Mouse (Mus musculus): ENCODE results near the gene Bub3. TPM values are rescaled to one million over a fixed set of nuclear protein-coding genes. Genes with fewer than 3 reads are reported as not detected.
A peak's percentile ranks its signal among the peaks of the same experiment; 100 is the strongest.

Gene Bub3
- 127 and 131 TPM in 2 replicates for total RNA-seq (2012; rRNA removed)

DNA sequence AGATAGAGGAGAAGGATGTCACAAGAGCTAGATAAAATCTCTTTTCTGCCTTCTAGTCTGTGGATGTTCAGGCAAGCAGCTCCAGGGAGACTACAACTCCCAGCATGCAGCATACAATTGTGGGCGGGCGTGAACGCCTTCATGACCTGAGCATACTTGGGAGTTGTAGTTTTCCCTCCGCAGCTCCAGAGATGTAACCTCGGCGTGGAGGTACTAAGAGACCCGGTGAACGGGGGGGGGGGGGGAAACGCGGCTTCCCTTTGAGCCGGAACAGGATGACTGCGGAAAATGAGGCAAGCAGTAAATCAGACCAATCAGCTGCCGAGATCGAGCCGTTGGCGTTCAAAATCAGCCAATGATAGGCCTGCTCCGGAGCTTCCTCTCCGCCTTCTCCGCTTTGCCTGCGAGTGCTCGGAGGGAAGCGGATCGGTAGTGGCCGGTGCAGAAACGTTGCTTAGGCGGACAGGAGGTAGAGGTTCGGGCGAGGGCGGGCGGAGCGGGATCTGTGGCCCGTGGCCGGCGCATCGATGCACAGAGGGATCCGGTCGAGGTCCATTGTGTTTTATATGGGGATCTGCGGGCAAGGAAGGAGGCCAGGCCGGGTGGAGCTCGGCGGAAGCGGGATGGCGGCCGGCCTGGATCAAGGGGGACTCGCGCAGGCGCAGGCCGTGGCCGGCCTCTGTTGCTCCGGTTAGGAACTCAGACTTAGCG lies at the start of gene Bub3:
TSS of gene Bub3 (plus strand) at position 237 of the 711 bp plus-strand sequence.
- H3K36me3 ChIP-seq (ENCODE audit: control insufficient read depth, insufficient read depth, low read length, poor library complexity, severe bottlenecking): peaks cover 23% of the 10 kb centered on the region
- H3K4me3 ChIP-seq (ENCODE audit: insufficient read depth in 1 of 2, low read depth in 1 of 2, low read length in 2 of 2, poor library complexity in 1 of 2, severe bottlenecking in 1 of 2): peak within 1 kb of the TSS; percentile 91 to 95
- DNase-seq (ENCODE audit: low read depth, low spot score): peak; percentile 90
- H3K9me3 ChIP-seq (ENCODE audit: control insufficient read depth, insufficient read depth, low read depth, low read length): no peaks in the 10 kb centered on the region
- peak; percentile 98 for TF ChIP-seq HCFC1 (IDR thresholded peaks at IDR 0.05; ENCODE audit: borderline replicate concordance, insufficient read depth, low read length)
- no peak for TF ChIP-seq MAFK (IDR thresholded peaks at IDR 0.05; ENCODE audit: insufficient read depth, low read depth, low read length)
- no peak for TF ChIP-seq ZNF384 (IDR thresholded peaks at IDR 0.05; ENCODE audit: low read depth, low read length)
- no peak for TF ChIP-seq ZC3H11A (IDR thresholded peaks at IDR 0.05; ENCODE audit: borderline replicate concordance, low read depth, low read length)
- peak; percentile 36; the same call in 1 of the 2 replicates for TF ChIP-seq CHD2 (IDR thresholded peaks at IDR 0.05; ENCODE audit: low read depth, low read length)
- H3K9ac ChIP-seq (ENCODE audit: insufficient read depth, low read depth, low read length, poor library complexity, severe bottlenecking): peak within 1 kb of the TSS; percentile 99
- peak within 1 kb of the TSS; percentile 64 for H3K27ac ChIP-seq (ENCODE audit: insufficient read depth, low read depth, low read length, poor library complexity, severe bottlenecking)
- in situ Hi-C loops (cut with MboI; ENCODE audit: low sequenced_read_pairs in 2 of 2, unreplicated experiment in 2 of 2): loop anchor here (10.0 kb wide), 1 partner anchor 1035 kb away; the partner anchor contains the start of gene Nkx1-2 (in 2 of the 2)
- peaks cover 0 to 4% of the 10 kb centered on the region in 2 experiments; a peak in 1 of 4 replicates for H3K4me1 ChIP-seq (ENCODE audit: control insufficient read depth in 2 of 2, insufficient read depth in 2 of 2, low read length in 2 of 2, poor library complexity in 1 of 2)

DNA sequence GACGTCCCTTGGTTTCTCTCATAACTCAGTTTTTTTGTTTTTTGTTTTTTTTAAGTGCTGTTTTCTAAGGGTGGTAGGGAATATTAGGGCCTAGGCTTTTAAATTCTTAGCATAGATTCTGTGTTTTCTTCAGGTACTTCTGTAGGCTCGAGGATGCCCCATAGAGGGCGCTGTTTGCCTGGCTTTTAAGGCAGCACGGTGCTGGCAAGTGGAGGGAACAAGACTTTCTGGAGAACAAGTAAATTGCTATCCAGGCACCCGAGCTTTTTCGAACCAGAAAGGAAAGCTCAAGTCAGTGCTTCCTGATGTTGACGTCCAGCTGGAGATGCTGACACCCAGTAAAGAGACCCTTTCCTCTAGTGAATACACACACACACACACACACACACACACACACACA lies 20.0 kb upstream of the Bub3 start:
- in situ Hi-C loops (cut with MboI; ENCODE audit: low sequenced_read_pairs in 2 of 2, unreplicated experiment in 2 of 2): loop anchor here (25.0 kb wide), 1 partner anchor 347 kb away; no protein-coding TSS in a partner anchor
- no peak for DNase-seq (ENCODE audit: low read depth, low spot score)
- Histone ChIP-seq H3K9me3 (ENCODE audit: control insufficient read depth, insufficient read depth, low read depth, low read length) (no peaks in the 10 kb centered on the region), H3K27ac (ENCODE audit: insufficient read depth, low read depth, low read length, poor library complexity, severe bottlenecking) (no peak overlapping the region), H3K36me3 (ENCODE audit: control insufficient read depth, insufficient read depth, low read length, poor library complexity, severe bottlenecking) (no peaks in the 10 kb centered on the region), H3K4me3 (ENCODE audit: insufficient read depth in 1 of 2, low read depth in 1 of 2, low read length in 2 of 2, poor library complexity in 1 of 2, severe bottlenecking in 1 of 2) (no peak overlapping the region), H3K9ac (ENCODE audit: insufficient read depth, low read depth, low read length, poor library complexity, severe bottlenecking) (no peak overlapping the region), H3K4me1 (ENCODE audit: control insufficient read depth in 2 of 2, insufficient read depth in 2 of 2, low read length in 2 of 2, poor library complexity in 1 of 2) (peaks cover 0 to 2% of the 10 kb centered on the region in 2 experiments; a peak in 1 of 4 replicates)
- TF ChIP-seq MAFK (IDR thresholded peaks at IDR 0.05; ENCODE audit: insufficient read depth, low read depth, low read length): no peak
- no peak for TF ChIP-seq CHD2 (IDR thresholded peaks at IDR 0.05; ENCODE audit: low read depth, low read length)
- no peak for TF ChIP-seq HCFC1 (IDR thresholded peaks at IDR 0.05; ENCODE audit: borderline replicate concordance, insufficient read depth, low read length)
- peak; percentile 78; the same call in 1 of the 2 replicates for TF ChIP-seq ZC3H11A (IDR thresholded peaks at IDR 0.05; ENCODE audit: borderline replicate concordance, low read depth, low read length)

DNA sequence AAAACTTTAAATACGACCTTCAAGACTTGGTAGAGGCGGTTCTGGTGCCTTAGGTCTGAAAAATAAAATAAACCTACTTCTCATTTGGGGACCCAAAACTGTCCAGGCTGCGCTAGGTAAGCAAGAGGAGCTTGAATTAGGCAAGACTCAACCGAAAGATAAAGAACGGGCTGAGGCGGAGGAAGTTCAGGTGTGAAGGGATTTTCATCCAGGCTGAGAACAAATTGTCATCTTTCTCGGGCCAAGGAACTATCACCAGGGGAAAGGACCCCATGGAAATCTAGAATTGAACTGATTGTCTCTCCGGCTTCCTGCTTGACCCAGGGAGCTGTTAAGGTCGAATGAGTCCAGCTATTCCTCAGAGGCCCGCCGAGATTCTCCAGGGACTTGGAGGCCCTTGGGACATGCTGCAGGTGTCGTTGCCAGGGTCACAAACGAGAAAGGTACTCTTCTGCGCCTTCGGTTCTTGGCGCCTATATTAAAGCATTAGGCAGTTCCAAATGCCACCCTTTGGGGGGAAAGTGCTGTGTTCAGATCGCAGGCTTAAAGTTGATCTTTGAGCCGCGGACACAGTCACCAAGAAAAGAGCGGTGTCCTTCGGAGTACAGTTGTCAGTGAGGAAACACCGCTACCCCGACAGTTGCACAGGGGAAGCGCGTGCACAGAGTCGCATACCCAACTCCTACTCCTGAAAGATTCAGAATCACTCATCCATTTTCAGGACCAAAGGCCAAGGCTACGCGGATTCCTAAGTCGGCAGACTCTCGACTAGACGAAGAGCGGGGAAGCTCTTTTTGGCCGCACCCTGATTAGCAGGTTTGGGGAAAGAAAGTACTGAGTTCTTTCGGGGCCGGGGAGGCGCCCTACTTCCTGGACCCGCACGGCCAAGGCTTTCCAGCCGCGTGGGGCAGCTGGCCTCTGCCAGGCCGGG lies 18.6 kb upstream of the Bub3 start:
- no peak for TF ChIP-seq HCFC1 (IDR thresholded peaks at IDR 0.05; ENCODE audit: borderline replicate concordance, insufficient read depth, low read length)
- TF ChIP-seq ZNF384 (IDR thresholded peaks at IDR 0.05; ENCODE audit: low read depth, low read length): no peak
- TF ChIP-seq MAFK (IDR thresholded peaks at IDR 0.05; ENCODE audit: insufficient read depth, low read depth, low read length): no peak
- TF ChIP-seq CHD2 (IDR thresholded peaks at IDR 0.05; ENCODE audit: low read depth, low read length): no peak
- TF ChIP-seq ZC3H11A (IDR thresholded peaks at IDR 0.05; ENCODE audit: borderline replicate concordance, low read depth, low read length): no peak
- no peaks in the 10 kb centered on the region for H3K36me3 ChIP-seq (ENCODE audit: control insufficient read depth, insufficient read depth, low read length, poor library complexity, severe bottlenecking)
- H3K4me3 ChIP-seq (ENCODE audit: insufficient read depth in 1 of 2, low read depth in 1 of 2, low read length in 2 of 2, poor library complexity in 1 of 2, severe bottlenecking in 1 of 2): peak overlapping the region; percentile 68 to 69
- no peak for DNase-seq (ENCODE audit: low read depth, low spot score)
- peaks cover 0 to 2% of the 10 kb centered on the region in 2 experiments; a peak in 1 of 4 replicates for H3K4me1 ChIP-seq (ENCODE audit: control insufficient read depth in 2 of 2, insufficient read depth in 2 of 2, low read length in 2 of 2, poor library complexity in 1 of 2)
- no peak overlapping the region for H3K9ac ChIP-seq (ENCODE audit: insufficient read depth, low read depth, low read length, poor library complexity, severe bottlenecking)
- in situ Hi-C loops (cut with MboI; ENCODE audit: low sequenced_read_pairs in 2 of 2, unreplicated experiment in 2 of 2): loop anchor here (25.0 kb wide), 1 partner anchor 346 kb away; no protein-coding TSS in a partner anchor
- H3K27ac ChIP-seq (ENCODE audit: insufficient read depth, low read depth, low read length, poor library complexity, severe bottlenecking): no peak overlapping the region
- H3K9me3 ChIP-seq (ENCODE audit: control insufficient read depth, insufficient read depth, low read depth, low read length): no peaks in the 10 kb centered on the region

DNA sequence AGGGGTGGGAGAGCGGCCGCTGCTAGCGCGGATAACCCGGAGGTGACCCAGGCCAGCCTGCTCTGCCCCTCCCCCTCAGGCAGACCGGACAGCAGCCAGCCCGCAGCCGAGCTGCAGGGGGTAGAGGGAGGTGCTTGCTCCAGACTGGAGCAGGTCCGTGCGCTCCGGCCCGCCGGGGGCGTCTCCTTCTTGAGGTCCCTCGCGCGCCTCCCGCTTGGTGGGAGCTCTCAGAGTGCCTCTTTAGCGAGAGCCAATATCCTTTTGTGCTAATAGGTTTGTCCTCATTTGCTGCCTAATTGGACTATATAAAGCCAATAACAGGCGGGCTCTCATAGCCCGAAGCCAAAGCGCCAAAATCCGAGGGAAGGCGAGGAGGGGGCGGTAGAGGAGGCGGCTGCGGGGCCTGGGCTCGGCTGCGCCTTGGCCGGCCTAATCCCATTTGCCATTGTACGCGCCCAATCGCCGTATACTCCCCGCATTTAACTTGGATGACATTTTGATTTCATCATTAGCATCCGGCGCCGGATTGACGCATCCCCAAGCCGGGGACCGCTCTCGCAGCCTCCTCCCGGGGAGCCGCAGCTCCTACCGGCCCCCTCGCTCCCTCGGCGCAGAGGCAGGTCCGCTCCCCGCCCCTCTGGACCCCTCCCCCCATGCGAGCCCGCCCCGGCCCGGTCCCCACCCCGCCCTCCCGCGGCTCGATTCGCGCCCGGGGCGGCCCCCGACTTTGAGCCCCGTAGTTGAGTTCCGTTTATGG lies 17.7 kb upstream of the Bub3 start, which contains the start of gene Hmx3:
TSS of gene Hmx3 (plus strand) at position 753 of the 757 bp plus-strand sequence.
- H3K4me1 ChIP-seq (ENCODE audit: control insufficient read depth in 2 of 2, insufficient read depth in 2 of 2, low read length in 2 of 2, poor library complexity in 1 of 2): peaks cover 0 to 2% of the 10 kb centered on the region in 2 experiments; a peak in 1 of 4 replicates
- H3K4me3 ChIP-seq (ENCODE audit: insufficient read depth in 1 of 2, low read depth in 1 of 2, low read length in 2 of 2, poor library complexity in 1 of 2, severe bottlenecking in 1 of 2): peak within 1 kb of the TSS; percentile 68 to 69
- H3K27ac ChIP-seq (ENCODE audit: insufficient read depth, low read depth, low read length, poor library complexity, severe bottlenecking): no peak within 1 kb of the TSS
- TF ChIP-seq ZNF384 (IDR thresholded peaks at IDR 0.05; ENCODE audit: low read depth, low read length): no peak
- peak; percentile 56 for TF ChIP-seq HCFC1 (IDR thresholded peaks at IDR 0.05; ENCODE audit: borderline replicate concordance, insufficient read depth, low read length)
- H3K9me3 ChIP-seq (ENCODE audit: control insufficient read depth, insufficient read depth, low read depth, low read length): no peaks in the 10 kb centered on the region
- DNase-seq (ENCODE audit: low read depth, low spot score): no peak
- no peaks in the 10 kb centered on the region for H3K36me3 ChIP-seq (ENCODE audit: control insufficient read depth, insufficient read depth, low read length, poor library complexity, severe bottlenecking)
- in situ Hi-C loops (cut with MboI; ENCODE audit: low sequenced_read_pairs in 2 of 2, unreplicated experiment in 2 of 2): loop anchor here (25.0 kb wide), 1 partner anchor 345 kb away; no protein-coding TSS in a partner anchor
- H3K9ac ChIP-seq (ENCODE audit: insufficient read depth, low read depth, low read length, poor library complexity, severe bottlenecking): peak within 1 kb of the TSS; percentile 10; the same call in 1 of the 2 replicates

Data from ES-E14 (cell line).